Mouse (Mus musculus) heart, embryonic 10.5 days (tissue): Measurements from ENCODE around the gene Aamdc. TPM values are rescaled to one million over a fixed set of nuclear protein-coding genes. Genes with fewer than 3 reads are reported as not detected.
A peak's percentile ranks its signal among the peaks of the same experiment; 100 is the strongest.

ENCODE experiments used
- DNase-seq: peaks from one replicate; pipeline ENCODE4 v3.0.0-alpha.2; 2017; ENCODE audit warnings: low spot score
- H3K27ac ChIP-seq: fragments of 300-500 bp; sonication (generic); 2 replicates; pipeline ENCODE4 v1.5.1; 2016; ENCODE audit warnings: mild to moderate bottlenecking
- H3K27me3 ChIP-seq: fragments of 300-500 bp; sonication (generic); 2 replicates; pipeline ENCODE4 v1.6.1; 2016; ENCODE audit warnings: mild to moderate bottlenecking; ENCODE audit not compliant: poor library complexity, insufficient read depth, severe bottlenecking
- H3K36me3 ChIP-seq: fragments of 300-500 bp; sonication (generic); 2 replicates; pipeline ENCODE4 v1.6.1; 2016; ENCODE audit warnings: mild to moderate bottlenecking, moderate library complexity
- H3K4me1 ChIP-seq: fragments of 300-500 bp; sonication (generic); 2 replicates; pipeline ENCODE4 v1.6.1; 2016; ENCODE audit warnings: mild to moderate bottlenecking
- H3K4me3 ChIP-seq: fragments of 300-500 bp; sonication (generic); 2 replicates; pipeline ENCODE4 v1.5.1; 2016; ENCODE audit warnings: mild to moderate bottlenecking, moderate library complexity
- H3K9me3 ChIP-seq: fragments of 300-500 bp; sonication (generic); 2 replicates; pipeline ENCODE4 v1.6.1; 2016; ENCODE audit warnings: mild to moderate bottlenecking, moderate library complexity
- WGBS: fragments of 180-500 bp; shearing (Covaris S2); methylation state at CpG from one replicate; pipeline ENCODE4 v1.1.7; 2016; 5-methylcytosine and 5-hydroxymethylcytosine counted together
- polyA plus RNA-seq: library from polyadenylated mRNA; unstranded; fragments of >200 nt; fragmentation: Nextera tagmentation; extraction: Ambion mirVana; gene quantifications from 2 replicates; pipeline ENCODE4 v1.2.1, GENCODE M21; 2016

The Aamdc gene
- polyA plus RNA-seq, 1 experiment from 2014 or later = 30.6 TPM

DNA sequence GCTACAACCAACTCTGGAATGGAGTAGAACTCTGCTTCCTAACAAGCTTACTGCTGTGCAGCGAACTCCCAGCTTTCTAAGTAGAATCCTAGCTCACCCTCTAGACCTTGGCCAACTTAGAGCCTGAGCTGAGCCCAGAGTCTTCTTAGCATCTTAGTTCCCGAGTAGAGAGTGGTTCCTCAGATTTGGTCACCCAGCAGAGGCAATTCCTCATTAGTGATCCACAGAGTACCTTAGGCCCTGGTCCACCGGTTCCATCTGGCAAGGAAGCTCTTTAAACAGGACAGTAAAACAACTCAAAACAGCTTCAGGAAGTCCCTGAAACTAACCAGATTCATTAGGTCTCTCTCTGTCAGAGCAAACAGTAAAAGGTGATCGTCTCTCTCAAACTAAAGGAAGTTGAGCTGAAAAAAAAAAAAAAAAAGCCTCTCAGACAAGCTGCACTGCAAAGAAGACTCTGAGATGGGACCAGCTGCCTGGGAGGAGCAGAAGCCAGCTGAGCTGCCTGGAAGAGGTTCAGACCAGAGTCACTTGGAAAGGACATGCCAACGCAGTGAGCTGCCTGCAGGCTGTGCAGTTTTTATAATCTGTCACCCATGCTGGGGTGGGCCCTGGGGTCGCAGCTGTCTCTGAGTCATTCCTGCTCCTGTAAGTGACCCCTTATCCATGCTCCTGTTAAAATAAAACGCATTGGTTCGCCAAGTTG, 783 bp downstream of the Aamdc start:
- Histone ChIP-seq H3K27me3 (no peaks in the 10 kb centered on the region), H3K36me3 (0 out of 2 replicates have a peak, but pooled peaks cover 4% of the 10 kb centered on the region), H3K27ac (peak overlapping the region; percentile 100), H3K9me3 (no peaks in the 10 kb centered on the region), H3K4me3 (peak overlapping the region; percentile 99), H3K4me1 (peaks cover 10% of the 10 kb centered on the region; the same call in 1 of the 2 replicates)
- WGBS = 28% methylated on average over 8 of the region's 8 CpGs
- no peak for DNase-seq

DNA sequence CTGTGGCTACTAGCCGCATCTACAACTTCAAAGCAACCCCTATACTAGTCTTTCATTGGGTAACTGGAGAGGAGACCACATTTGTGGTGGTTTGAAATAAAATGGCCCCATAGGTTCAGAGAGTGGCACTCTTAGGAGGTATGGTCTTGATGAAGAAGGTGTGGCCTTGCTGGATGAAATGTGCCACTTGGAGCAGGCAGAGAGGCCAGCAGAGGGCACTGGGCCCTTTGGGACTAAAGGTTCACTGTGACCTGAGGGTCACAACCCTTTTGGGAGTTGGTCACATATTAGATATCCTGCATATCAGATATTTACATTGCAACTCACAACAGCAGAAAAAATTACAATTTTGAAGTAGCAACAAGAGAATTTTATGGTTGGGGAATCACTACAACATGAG, 8.9 kb downstream of the Aamdc start:
- no peak overlapping the region for H3K4me3 ChIP-seq
- 0 out of 2 replicates have a peak, but pooled peaks cover 11% of the 10 kb centered on the region for H3K36me3 ChIP-seq
- WGBS = 95% methylated on average over 1 of the region's 1 CpGs
- no peaks in the 10 kb centered on the region for H3K27me3 ChIP-seq
- no peaks in the 10 kb centered on the region for H3K9me3 ChIP-seq
- no peaks in the 10 kb centered on the region for H3K4me1 ChIP-seq
- no peak for DNase-seq
- H3K27ac ChIP-seq = no peak overlapping the region

DNA sequence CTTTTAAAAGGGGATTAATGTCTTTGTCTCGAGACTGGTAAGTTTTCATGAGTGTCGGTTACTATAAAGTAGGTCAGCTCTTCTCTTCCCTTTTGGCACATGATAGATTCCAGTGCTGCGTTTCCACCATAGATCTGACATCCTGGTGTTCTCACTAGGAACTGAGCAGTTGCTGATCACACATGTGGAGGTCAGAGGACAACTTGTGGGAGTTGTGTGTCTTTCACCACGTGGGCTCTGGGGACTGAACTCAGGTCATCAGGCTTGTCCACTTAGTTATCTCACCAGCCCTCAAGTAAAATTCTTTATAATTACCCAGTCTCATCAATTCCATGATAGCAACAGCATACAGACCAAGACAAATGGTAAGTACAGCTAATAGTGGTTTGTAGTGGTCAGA, 9.9 kb downstream of the Aamdc start:
- DNase-seq = no peak
- 73% methylated on average over 4 of the region's 4 CpGs for WGBS
- Histone ChIP-seq H3K27me3 (no peaks in the 10 kb centered on the region), H3K4me3 (no peak overlapping the region), H3K27ac (no peak overlapping the region), H3K4me1 (no peaks in the 10 kb centered on the region), H3K36me3 (0 out of 2 replicates have a peak, but pooled peaks cover 11% of the 10 kb centered on the region), H3K9me3 (no peaks in the 10 kb centered on the region)

DNA sequence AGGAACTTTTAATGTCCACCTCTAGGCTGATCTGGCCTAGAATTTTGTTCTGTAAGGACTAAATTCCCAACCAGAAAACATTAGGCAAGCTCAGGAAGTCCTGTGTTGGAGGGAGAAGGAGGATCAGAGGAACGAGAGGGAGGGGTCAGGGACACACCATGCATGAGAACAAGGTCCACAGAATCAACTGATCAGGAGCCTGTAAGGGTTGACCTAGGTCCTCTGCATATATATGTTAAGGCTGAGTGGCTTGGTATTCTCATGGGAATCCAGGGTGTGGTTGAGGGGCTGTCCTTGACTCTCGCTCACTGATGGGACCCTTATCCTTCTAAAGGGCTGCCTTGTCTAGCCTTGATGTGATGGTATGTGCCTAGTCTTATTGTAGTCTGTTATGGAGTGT, 15.7 kb downstream of the Aamdc start:
- no peaks in the 10 kb centered on the region for H3K36me3 ChIP-seq
- no peak overlapping the region for H3K4me3 ChIP-seq
- H3K27ac ChIP-seq = no peak overlapping the region
- 77% methylated on average over 2 of the region's 2 CpGs for WGBS
- H3K4me1 ChIP-seq = no peaks in the 10 kb centered on the region
- H3K9me3 ChIP-seq = no peaks in the 10 kb centered on the region
- DNase-seq = no peak
- H3K27me3 ChIP-seq = no peaks in the 10 kb centered on the region

DNA sequence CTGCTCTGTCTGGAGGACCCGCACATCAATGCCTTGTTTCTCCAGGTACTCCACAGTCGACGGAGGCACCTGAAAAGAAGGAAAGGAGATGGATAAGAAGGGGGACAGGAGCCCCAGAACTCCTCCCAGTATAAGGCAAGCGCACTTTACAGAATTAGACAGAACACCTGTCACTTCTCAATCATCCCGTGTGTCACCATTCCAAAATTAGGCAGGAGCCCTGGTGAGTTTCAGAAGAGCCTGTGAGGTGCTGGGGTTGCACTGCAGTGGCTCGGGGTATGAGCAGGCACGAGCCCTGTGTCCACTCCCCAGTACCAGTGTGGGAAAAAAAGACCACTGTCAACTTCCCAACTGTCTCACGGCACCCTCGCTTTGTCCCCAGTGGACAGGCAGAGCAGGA, 28.6 kb downstream of the Aamdc start:
- 81% methylated on average over 9 of the region's 9 CpGs for WGBS
- Histone ChIP-seq H3K36me3 (no peaks in the 10 kb centered on the region), H3K27me3 (no peaks in the 10 kb centered on the region), H3K4me1 (no peaks in the 10 kb centered on the region), H3K9me3 (no peaks in the 10 kb centered on the region), H3K4me3 (no peak overlapping the region), H3K27ac (no peak overlapping the region)
- DNase-seq = no peak

DNA sequence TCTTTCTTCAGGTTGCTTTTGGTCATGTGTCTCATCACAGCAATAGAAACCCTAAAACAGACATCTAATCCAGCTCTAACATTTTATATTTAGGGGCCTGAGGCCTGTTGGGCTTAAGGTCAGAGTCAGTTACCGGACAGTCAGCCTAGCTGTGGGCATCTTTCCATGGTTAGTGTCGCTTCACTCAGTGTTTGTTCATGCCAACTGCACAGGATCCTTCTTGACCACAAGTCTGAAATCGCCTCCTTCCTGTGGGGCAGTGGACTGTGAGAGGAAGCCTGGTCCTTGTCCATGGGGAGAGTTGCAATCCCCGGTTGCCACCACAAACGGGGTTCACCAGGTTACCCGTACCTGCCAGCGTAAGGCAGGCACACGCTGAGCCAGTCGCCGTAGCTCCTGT, 30.0 kb downstream of the Aamdc start:
- Histone ChIP-seq H3K36me3 (no peaks in the 10 kb centered on the region), H3K4me1 (no peaks in the 10 kb centered on the region), H3K27ac (no peak overlapping the region), H3K9me3 (no peaks in the 10 kb centered on the region), H3K27me3 (no peaks in the 10 kb centered on the region), H3K4me3 (no peak overlapping the region)
- DNase-seq = no peak
- WGBS = 90% methylated on average over 10 of the region's 10 CpGs

DNA sequence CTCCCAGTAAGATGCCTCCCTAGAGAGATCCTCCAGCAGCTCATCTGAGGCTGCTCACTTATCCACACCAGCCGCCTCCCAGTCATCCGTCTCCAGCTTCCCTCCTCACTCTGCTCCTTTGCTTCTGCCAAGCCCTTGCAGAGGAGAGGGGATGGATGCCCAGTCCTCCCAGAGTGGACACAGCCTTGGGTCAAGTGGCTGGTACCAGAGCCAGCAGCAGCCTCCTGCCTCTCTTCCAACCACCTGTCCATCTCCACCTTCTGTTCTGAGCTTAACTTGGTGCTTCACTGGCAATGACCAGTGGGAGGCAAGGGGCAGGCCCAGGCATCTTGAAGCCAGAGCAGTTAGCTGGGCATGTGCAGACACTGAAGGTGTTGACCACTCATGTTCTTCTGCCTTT, 32.8 kb downstream of the Aamdc start:
- 68% methylated on average over 2 of the region's 2 CpGs for WGBS

DNA sequence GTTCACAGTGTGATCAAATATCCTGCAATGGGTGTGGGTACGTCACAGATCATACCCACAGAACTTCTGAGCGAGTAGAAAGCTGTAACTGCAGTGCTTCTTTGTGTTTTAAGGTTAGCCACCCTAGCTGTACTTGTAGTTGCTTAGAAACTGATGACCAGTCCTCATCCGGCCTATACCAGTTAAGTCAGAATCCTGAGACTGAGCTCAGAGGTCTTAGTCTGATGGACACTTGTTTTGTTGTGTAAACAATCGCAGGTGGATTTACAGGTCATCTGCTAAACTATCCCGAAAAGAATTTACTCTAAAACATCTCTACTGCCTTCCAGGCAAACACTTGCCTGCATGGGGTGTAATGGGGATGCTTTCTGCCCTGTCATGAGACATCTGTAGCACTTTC, 42.7 kb downstream of the Aamdc start:
- H3K4me1 ChIP-seq = no peaks in the 10 kb centered on the region
- peaks cover 91% of the 10 kb centered on the region for H3K36me3 ChIP-seq
- 90% methylated on average over 5 of the region's 5 CpGs for WGBS
- H3K27ac ChIP-seq = no peak overlapping the region
- no peak overlapping the region for H3K4me3 ChIP-seq
- no peaks in the 10 kb centered on the region for H3K9me3 ChIP-seq
- no peak for DNase-seq
- no peaks in the 10 kb centered on the region for H3K27me3 ChIP-seq

More for the DNA sequence above, 32.8 kb downstream of the Aamdc start:
- Histone ChIP-seq H3K4me3 (no peak overlapping the region), H3K27me3 (no peaks in the 10 kb centered on the region), H3K27ac (no peak overlapping the region), H3K36me3 (peaks cover 24% of the 10 kb centered on the region), H3K4me1 (no peaks in the 10 kb centered on the region), H3K9me3 (no peaks in the 10 kb centered on the region)
- no peak for DNase-seq

DNA sequence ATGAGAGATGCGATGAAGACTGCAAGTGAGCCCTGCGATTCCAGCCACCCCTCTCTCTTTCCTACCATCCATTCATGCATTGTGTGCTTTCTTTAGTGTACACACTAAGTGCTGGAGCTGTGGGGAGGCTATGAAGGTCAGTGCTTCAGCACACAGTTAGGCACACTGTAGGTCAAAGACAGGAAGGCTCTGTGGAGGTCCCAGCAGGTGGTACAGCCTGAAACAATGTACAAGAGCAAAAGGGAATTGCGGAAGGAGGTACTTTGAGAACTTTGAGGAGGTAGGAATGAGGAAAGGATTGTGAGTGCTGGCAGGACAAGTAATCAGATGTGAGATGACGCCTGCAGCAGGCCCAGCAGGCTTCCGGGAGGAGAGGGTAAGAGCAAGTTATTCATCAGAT, 43.8 kb downstream of the Aamdc start:
- no peaks in the 10 kb centered on the region for H3K27me3 ChIP-seq
- peaks cover 91% of the 10 kb centered on the region for H3K36me3 ChIP-seq
- H3K27ac ChIP-seq = no peak overlapping the region
- WGBS = 89% methylated on average over 5 of the region's 5 CpGs
- H3K9me3 ChIP-seq = no peaks in the 10 kb centered on the region
- no peaks in the 10 kb centered on the region for H3K4me1 ChIP-seq
- DNase-seq = no peak
- H3K4me3 ChIP-seq = no peak overlapping the region

DNA sequence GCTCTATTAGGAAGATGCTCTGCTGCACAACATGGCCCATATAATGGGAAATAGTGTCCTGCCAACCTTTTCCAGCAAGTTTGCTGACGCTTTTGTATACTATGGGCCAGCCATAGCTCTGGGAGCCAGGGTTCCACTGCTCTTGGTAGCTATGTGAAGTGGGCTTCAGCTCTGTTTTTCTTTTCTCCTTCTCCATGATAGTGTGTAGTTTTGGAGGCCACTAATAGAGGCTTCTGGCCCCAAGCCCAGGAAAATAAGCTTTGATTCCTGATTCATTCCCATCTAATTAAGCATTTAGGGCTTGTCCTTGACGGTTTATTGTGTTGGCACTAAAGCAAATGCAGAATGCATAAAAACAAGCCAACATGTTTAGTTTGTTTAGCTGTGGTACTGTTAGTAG, 59.4 kb downstream of the Aamdc start:
- Histone ChIP-seq H3K9me3 (no peaks in the 10 kb centered on the region), H3K4me1 (no peaks in the 10 kb centered on the region), H3K27me3 (no peaks in the 10 kb centered on the region), H3K4me3 (no peak overlapping the region), H3K36me3 (peaks cover 62% of the 10 kb centered on the region), H3K27ac (no peak overlapping the region)
- whole genome bisulfite sequencing = 91% methylated on average over 2 of the region's 2 CpGs
- no peak for DNase-seq

DNA sequence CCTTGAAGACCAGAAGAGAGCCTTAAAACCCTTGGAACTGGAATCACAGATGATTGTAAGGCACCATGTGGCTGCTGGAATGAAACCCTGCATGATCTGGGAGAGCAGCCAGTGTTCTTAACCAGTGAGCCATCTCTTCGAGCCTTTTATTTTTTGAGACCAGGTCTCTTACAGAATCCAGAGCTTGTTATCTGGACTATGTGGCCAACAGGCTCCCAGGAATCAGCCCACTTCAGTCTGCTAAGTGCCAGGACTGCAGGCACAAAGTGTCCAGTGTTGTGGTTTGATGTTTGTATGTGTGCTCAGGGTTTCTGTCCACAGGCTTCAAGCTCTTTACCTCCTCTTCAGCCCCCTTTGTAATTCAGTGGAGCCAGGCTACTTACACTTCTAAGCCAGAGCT, 64.5 kb downstream of the Aamdc start:
- H3K36me3 ChIP-seq = peaks cover 81% of the 10 kb centered on the region

DNA sequence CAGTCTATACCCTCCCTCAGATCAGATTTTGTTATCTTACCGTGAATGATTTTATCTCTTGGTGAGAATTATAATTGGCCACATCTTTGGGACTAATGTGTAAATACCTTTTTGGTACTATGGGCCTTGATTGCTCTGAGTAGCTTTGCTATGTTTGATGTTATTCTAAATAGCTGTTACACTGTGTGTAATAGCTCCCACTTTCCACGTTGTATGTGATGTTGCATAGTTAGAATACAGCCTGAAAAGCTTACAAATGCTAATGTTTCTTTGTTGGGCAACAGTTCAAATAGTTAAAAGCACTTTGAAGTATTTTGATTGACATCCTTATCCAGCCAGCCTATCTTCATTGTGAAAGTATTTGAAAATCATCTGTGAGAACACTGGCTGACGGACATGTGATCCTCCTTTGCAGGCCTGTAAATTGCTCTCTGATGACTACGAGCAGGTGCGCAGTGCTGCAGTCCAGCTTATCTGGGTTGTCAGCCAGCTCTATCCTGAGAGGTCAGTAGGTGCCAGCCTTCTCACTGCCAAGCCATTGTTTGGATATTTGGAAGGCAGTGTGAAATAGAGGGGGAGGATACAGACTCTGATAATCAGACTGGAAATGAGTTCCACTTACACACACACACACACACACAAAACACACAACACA, 78.6 kb downstream of the Aamdc start:
- no peak for DNase-seq
- Histone ChIP-seq H3K4me3 (no peak overlapping the region), H3K9me3 (no peaks in the 10 kb centered on the region), H3K27me3 (no peaks in the 10 kb centered on the region), H3K36me3 (peaks cover 48% of the 10 kb centered on the region), H3K4me1 (no peaks in the 10 kb centered on the region), H3K27ac (no peak overlapping the region)
- 74% methylated on average over 5 of the region's 5 CpGs for WGBS

More for the DNA sequence above, 64.5 kb downstream of the Aamdc start:
- no peaks in the 10 kb centered on the region for H3K27me3 ChIP-seq
- 51% methylated on average over 1 of the region's 1 CpGs for WGBS
- DNase-seq = no peak
- peaks cover 4% of the 10 kb centered on the region; the same call in 1 of the 2 replicates for H3K4me1 ChIP-seq
- H3K27ac ChIP-seq = no peak overlapping the region
- no peaks in the 10 kb centered on the region for H3K9me3 ChIP-seq
- no peak overlapping the region for H3K4me3 ChIP-seq
